Mouse (Mus musculus) spleen, adult 2 months (tissue): ENCODE results near the gene Gm20388.

Experiments
- CTCF ChIP-seq: fragments of 200-500 bp; IDR thresholded peaks from 2 replicates; pipeline ENCODE4 v1.5.1; 2011; ENCODE audit warnings: mild to moderate bottlenecking, inconsistent platforms; ENCODE audit not compliant: insufficient read depth, insufficient read length, insufficient replicate concordance; ENCODE audit errors: extremely low read depth
- POLR2A ChIP-seq: fragments of 200-500 bp; IDR thresholded peaks from 2 replicates; pipeline ENCODE4 v1.6.1; 2011; ENCODE audit warnings: low read depth, low read length, inconsistent platforms

GRCm38 (mm10) chr8:122658149-122658806 is 2747.6 kb downstream of the Gm20388 start:
- TF ChIP-seq POLR2A (no peak), CTCF (no peak)
